Mouse (Mus musculus): ENCODE measurements around the gene Cdk18. TPM values are rescaled to one million over a fixed set of nuclear protein-coding genes. Genes with fewer than 3 reads are reported as not detected.
A peak's percentile ranks its signal among the peaks of the same experiment; 100 is the strongest.

Gene Cdk18
- polyA plus RNA-seq, 1 experiment from 2014 or later: 6.3 TPM

DNA sequence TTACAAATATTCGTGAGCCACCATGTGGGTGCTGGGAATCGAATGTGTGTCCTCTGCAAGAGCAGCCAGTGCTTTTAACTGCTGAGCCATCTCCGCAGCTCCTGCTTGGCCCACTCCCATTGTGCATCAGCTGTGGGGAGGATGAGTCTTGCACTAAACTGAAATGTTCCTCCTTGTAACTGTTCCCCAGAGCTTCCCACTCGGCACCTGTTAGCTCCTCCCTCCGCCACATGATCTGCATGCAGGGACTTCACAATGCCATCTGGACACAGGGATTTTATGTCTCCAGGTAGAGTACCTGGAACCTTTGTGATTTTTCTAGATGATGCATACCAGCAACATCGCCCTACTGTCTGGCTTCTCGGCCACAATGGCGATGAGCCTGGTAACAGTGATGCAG lies 70.0 kb downstream of the Cdk18 start:
- Histone ChIP-seq H3K4me1 (ENCODE audit: control insufficient read depth, insufficient read depth, low read length) (peaks cover 8% of the 10 kb centered on the region; the same call in 1 of the 2 replicates), H3K9ac (ENCODE audit: low read depth, low read length) (no peak overlapping the region), H3K36me3 (ENCODE audit: control insufficient read depth, insufficient read depth, low read length) (no peaks in the 10 kb centered on the region), H3K27me3 (ENCODE audit: control insufficient read depth, insufficient read depth, low read length) (peaks cover 37% of the 10 kb centered on the region), H3K4me2 (replicated peaks; ENCODE audit: low read depth, low read length) (no peak overlapping the region), H3K27ac (ENCODE audit: low read depth, low read length) (no peak overlapping the region), H3K4me3 (ENCODE audit: low read length) (no peak overlapping the region), H3K9me3 (ENCODE audit: control insufficient read depth, low read length) (no peaks in the 10 kb centered on the region)
- no peak for ATAC-seq (ENCODE audit: low FRiP score, low TSS enrichment)
- WGBS: 93% methylated on average over 8 of the region's 8 CpGs

DNA sequence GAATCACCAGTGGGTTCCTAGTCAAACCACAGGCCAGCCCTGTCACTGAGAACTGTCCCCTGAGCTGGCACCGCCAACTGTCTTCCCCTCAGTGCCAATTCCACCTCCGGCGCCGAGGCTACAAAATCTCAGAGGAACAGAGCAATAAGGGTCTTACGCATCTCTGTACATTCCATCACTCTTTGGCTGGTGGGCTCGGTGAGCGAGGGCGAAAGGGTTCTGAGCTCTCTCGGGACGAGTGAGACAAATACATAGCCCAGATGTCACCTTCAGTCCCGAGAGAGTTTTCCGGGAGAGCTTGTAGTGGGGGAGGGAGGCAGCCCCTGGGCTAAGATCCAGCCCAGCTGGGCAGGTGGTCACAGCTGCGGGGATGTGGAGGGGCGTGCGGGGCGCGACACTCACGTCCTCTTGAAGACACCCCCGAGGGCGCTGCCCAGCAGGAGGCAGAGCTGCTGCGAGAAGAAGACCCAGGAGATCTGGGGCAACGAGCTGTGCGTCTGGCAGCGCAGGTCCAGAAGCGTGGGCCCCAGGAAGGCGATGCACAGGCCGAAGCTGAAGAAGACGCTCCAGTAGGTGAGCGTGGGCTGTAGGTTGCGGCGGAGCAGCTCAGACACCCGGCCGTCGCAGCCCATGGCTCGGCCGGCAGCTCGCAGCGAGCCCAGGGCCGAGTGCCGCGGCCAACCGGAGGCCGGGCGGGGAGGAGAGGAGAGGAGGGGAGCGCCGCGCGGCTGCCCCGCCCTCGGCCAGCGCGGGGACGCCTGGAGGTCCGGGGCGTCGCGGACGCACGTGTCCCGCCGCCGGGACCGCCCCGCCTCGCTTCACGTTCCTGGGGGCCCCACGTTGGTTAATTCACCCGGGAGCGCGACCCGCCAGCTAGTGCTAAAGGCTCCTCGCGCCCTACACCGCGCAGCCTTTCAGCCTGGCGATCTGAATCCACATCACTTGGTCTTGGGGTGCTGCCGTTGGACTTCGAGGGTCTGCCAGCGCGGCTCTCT lies 71.9 kb downstream of the Cdk18 start, which contains the start of gene Mfsd4a:
TSS of gene Mfsd4a (minus strand) at position 802 of the 995 bp plus-strand sequence.
- H3K27me3 ChIP-seq (ENCODE audit: control insufficient read depth, insufficient read depth, low read length): peaks cover 37% of the 10 kb centered on the region
- ATAC-seq (ENCODE audit: low FRiP score, low TSS enrichment): peak; percentile 73; the same call in 1 of the 2 replicates
- H3K4me1 ChIP-seq (ENCODE audit: control insufficient read depth, insufficient read depth, low read length): peaks cover 8% of the 10 kb centered on the region; the same call in 1 of the 2 replicates
- H3K9me3 ChIP-seq (ENCODE audit: control insufficient read depth, low read length): no peaks in the 10 kb centered on the region
- H3K36me3 ChIP-seq (ENCODE audit: control insufficient read depth, insufficient read depth, low read length): no peaks in the 10 kb centered on the region
- 4% methylated on average over 64 of the region's 80 CpGs for WGBS
- H3K4me3 ChIP-seq (ENCODE audit: low read length): peak within 1 kb of the TSS; percentile 48
- no peak within 1 kb of the TSS for H3K27ac ChIP-seq (ENCODE audit: low read depth, low read length)
- peak within 1 kb of the TSS; percentile 91 for H3K4me2 ChIP-seq (replicated peaks; ENCODE audit: low read depth, low read length)
- peak within 1 kb of the TSS; percentile 54 for H3K9ac ChIP-seq (ENCODE audit: low read depth, low read length)

DNA sequence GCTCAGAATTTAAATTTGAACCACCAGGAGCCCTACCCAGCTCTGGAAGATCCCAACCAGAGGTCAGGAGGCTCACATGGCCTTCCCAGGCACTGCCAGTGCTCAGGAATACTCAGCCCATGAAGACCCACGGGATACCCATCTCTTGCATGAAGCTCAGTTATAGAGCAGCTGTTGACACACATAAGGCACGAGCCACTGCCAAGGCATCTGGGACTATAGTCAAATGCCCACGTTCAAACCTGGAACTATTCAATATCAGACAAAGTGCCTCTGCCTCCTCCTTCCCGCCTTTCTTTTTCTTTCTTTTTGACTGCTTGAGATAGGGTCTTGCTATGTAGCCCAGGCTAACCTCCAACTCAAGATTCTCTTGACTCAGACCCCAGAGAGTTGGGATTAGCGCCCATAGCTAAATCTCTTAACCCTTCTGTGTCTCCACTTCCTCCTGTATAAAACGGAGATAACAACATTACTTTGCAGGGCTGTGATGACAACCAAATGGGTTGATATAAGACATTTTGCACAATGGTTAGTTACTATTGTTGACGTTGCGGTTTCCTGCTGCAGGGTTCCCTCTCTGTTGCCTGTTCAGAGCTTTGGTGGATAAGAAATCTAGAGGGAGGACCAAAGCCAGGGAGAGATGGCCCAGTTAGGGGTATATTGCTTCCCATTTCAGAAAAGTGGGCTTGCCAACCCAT lies 73.9 kb downstream of the Cdk18 start:
- Histone ChIP-seq H3K4me1 (ENCODE audit: control insufficient read depth, insufficient read depth, low read length) (peaks cover 12% of the 10 kb centered on the region; the same call in 1 of the 2 replicates), H3K27me3 (ENCODE audit: control insufficient read depth, insufficient read depth, low read length) (peaks cover 37% of the 10 kb centered on the region), H3K4me3 (ENCODE audit: low read length) (no peak overlapping the region), H3K27ac (ENCODE audit: low read depth, low read length) (no peak overlapping the region), H3K9ac (ENCODE audit: low read depth, low read length) (no peak overlapping the region), H3K9me3 (ENCODE audit: control insufficient read depth, low read length) (no peaks in the 10 kb centered on the region), H3K36me3 (ENCODE audit: control insufficient read depth, insufficient read depth, low read length) (no peaks in the 10 kb centered on the region), H3K4me2 (replicated peaks; ENCODE audit: low read depth, low read length) (no peak overlapping the region)
- ATAC-seq (ENCODE audit: low FRiP score, low TSS enrichment): no peak
- WGBS: 83% methylated on average over 8 of the region's 8 CpGs

- WGBS: 72% methylated on average over 1 of the region's 1 CpGs
- peaks cover 12% of the 10 kb centered on the region; the same call in 1 of the 2 replicates for H3K4me1 ChIP-seq (ENCODE audit: control insufficient read depth, insufficient read depth, low read length)
- no peak overlapping the region for H3K9ac ChIP-seq (ENCODE audit: low read depth, low read length)
- no peak overlapping the region for H3K27ac ChIP-seq (ENCODE audit: low read depth, low read length)
- no peaks in the 10 kb centered on the region for H3K36me3 ChIP-seq (ENCODE audit: control insufficient read depth, insufficient read depth, low read length)
- ATAC-seq (ENCODE audit: low FRiP score, low TSS enrichment): no peak
- no peaks in the 10 kb centered on the region for H3K9me3 ChIP-seq (ENCODE audit: control insufficient read depth, low read length)
- no peak overlapping the region for H3K4me2 ChIP-seq (replicated peaks; ENCODE audit: low read depth, low read length)
- no peak overlapping the region for H3K4me3 ChIP-seq (ENCODE audit: low read length)
- peaks cover 37% of the 10 kb centered on the region for H3K27me3 ChIP-seq (ENCODE audit: control insufficient read depth, insufficient read depth, low read length)
Observed at GRCm38 (mm10) chr1:132065001-132065400, 74.5 kb downstream of the Cdk18 start.

DNA sequence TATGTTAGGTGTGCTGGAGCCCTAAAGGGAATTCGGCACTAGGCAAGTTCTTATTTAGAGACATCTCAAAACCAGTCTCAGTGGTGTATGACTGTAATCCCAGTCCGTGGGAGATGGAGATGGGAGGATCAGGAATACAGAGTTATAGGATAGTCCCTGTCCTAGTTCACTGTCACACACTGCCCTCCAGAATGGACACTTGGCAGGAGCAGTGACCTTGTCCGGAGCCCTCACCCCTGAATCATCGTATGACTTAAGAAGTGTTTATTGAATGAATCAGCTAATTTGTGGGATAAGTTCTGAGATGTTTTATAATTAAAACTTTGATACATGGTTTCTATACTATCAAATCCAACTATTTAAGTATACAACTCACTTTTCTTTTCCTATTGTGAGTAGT lies 76.4 kb downstream of the Cdk18 start:
- no peak overlapping the region for H3K4me2 ChIP-seq (replicated peaks; ENCODE audit: low read depth, low read length)
- no peak overlapping the region for H3K27ac ChIP-seq (ENCODE audit: low read depth, low read length)
- 54% methylated on average over 4 of the region's 4 CpGs for WGBS
- no peaks in the 10 kb centered on the region for H3K9me3 ChIP-seq (ENCODE audit: control insufficient read depth, low read length)
- H3K36me3 ChIP-seq (ENCODE audit: control insufficient read depth, insufficient read depth, low read length): no peaks in the 10 kb centered on the region
- H3K4me1 ChIP-seq (ENCODE audit: control insufficient read depth, insufficient read depth, low read length): peaks cover 12% of the 10 kb centered on the region; the same call in 1 of the 2 replicates
- no peak overlapping the region for H3K4me3 ChIP-seq (ENCODE audit: low read length)
- no peak for ATAC-seq (ENCODE audit: low FRiP score, low TSS enrichment)
- no peak overlapping the region for H3K9ac ChIP-seq (ENCODE audit: low read depth, low read length)
- peaks cover 23% of the 10 kb centered on the region for H3K27me3 ChIP-seq (ENCODE audit: control insufficient read depth, insufficient read depth, low read length)

Other genes starting within 250 kb of the Cdk18 start
- gene Nucks1, start 229.2 kb downstream of the Cdk18 start, polyA plus RNA-seq (2014; fragmentation: Nextera tagmentation; extraction: Ambion mirVana): 67.3 and 95.9 TPM in 2 replicates
- gene Slc45a3, start 176.7 kb downstream of the Cdk18 start, polyA plus RNA-seq (2014; fragmentation: Nextera tagmentation; extraction: Ambion mirVana): 5.1 and 7.3 TPM in 2 replicates
- gene Elk4, start 132.1 kb downstream of the Cdk18 start, polyA plus RNA-seq (2014; fragmentation: Nextera tagmentation; extraction: Ambion mirVana): 35.4 and 37.3 TPM in 2 replicates
- 5.4 and 19.7 TPM in 2 replicates for gene Mfsd4a, start 71.6 kb downstream of the Cdk18 start, polyA plus RNA-seq (2014; fragmentation: Nextera tagmentation; extraction: Ambion mirVana)
- 0.37 TPM in 1 of 2 replicates, not detected in the other for gene Lemd1, start 51.7 kb upstream of the Cdk18 start, polyA plus RNA-seq (2014; fragmentation: Nextera tagmentation; extraction: Ambion mirVana)
- 0.05 and 0.09 TPM in 2 replicates for gene AC124108.1, start 51.8 kb upstream of the Cdk18 start, polyA plus RNA-seq (2014; fragmentation: Nextera tagmentation; extraction: Ambion mirVana)
- not detected in 2 replicates for gene Gm10188, start 90.1 kb upstream of the Cdk18 start, polyA plus RNA-seq (2014; fragmentation: Nextera tagmentation; extraction: Ambion mirVana)
- gene Klhdc8a, start 158.9 kb upstream of the Cdk18 start, polyA plus RNA-seq (2014; fragmentation: Nextera tagmentation; extraction: Ambion mirVana): 1.3 and 1.4 TPM in 2 replicates
- 1.4 and 2.3 TPM in 2 replicates for gene Nuak2, start 176.4 kb upstream of the Cdk18 start, polyA plus RNA-seq (2014; fragmentation: Nextera tagmentation; extraction: Ambion mirVana)

Measured in kidney, embryonic 14.5 days (tissue).